Mouse (Mus musculus) liver, adult 2 months (tissue): ENCODE results near the gene Bmp8a. TPM values are rescaled to one million over a fixed set of nuclear protein-coding genes. Genes with fewer than 3 reads are reported as not detected.
"Not testable (repeated sequence)": the region's sequence is repeated elsewhere in the genome, so short reads cannot be mapped to it uniquely, and the experiment has no call there.

ENCODE experiments used
- DNase-seq: peaks from one replicate; pipeline ENCODE4 v3.0.0-alpha.2; 2011; ENCODE audit warnings: low read depth, low spot score; ENCODE audit errors: extremely low read depth
- H3K27ac ChIP-seq: fragments of 200-500 bp; replicated peaks from 2 replicates; pipeline ENCODE4 v1.5.1; 2012; ENCODE audit warnings: low read depth, mild to moderate bottlenecking, control low read depth, inconsistent platforms, low read length; ENCODE audit not compliant: insufficient read depth
- H3K27me3 ChIP-seq: fragments of 200-500 bp; 2 replicates; pipeline ENCODE4 v1.6.1; 2012; ENCODE audit warnings: mild to moderate bottlenecking, moderate library complexity, low read length, inconsistent platforms; ENCODE audit not compliant: control insufficient read depth, insufficient read depth
- H3K36me3 ChIP-seq: fragments of 200-500 bp; 2 replicates; pipeline ENCODE4 v1.6.1; 2012; ENCODE audit warnings: low read length, inconsistent platforms; ENCODE audit not compliant: control insufficient read depth, insufficient read depth
- H3K4me1 ChIP-seq: fragments of 200-500 bp; 2 replicates; pipeline ENCODE4 v1.6.1; 2011; ENCODE audit warnings: low read length; ENCODE audit not compliant: control insufficient read depth, insufficient read depth
- H3K4me3 ChIP-seq: fragments of 200-500 bp; 2 replicates; pipeline ENCODE4 v1.5.1; 2011; ENCODE audit warnings: low read depth, mild to moderate bottlenecking, control low read depth, low read length, moderate library complexity; ENCODE audit not compliant: insufficient read depth
- H3K79me2 ChIP-seq: fragments of 200-500 bp; 2 replicates; pipeline ENCODE4 v1.6.1; 2012; ENCODE audit warnings: inconsistent platforms, mild to moderate bottlenecking, low read length, moderate library complexity; ENCODE audit not compliant: control insufficient read depth, insufficient read depth
- H3K9ac ChIP-seq: fragments of 200-500 bp; 2 replicates; pipeline ENCODE4 v1.6.1; 2012; ENCODE audit warnings: low read depth, mild to moderate bottlenecking, control low read depth, inconsistent platforms, low read length
- CTCF ChIP-seq: fragments of 200-500 bp; IDR thresholded peaks from 2 replicates; pipeline ENCODE4 v1.5.1; 2011; ENCODE audit warnings: low read depth, low read length, control low read depth
- POLR2A ChIP-seq: fragments of 200-500 bp; IDR thresholded peaks from 2 replicates; pipeline ENCODE4 v1.6.1; 2011; ENCODE audit warnings: low read length, control low read depth; ENCODE audit not compliant: insufficient read depth; ENCODE audit errors: extremely low read depth
- WGBS: fragments of 180-500 bp; shearing (Covaris S2); methylation state at CpG from one replicate; pipeline ENCODE4 v1.1.7; 2018; 5-methylcytosine and 5-hydroxymethylcytosine counted together
- polyA plus RNA-seq: library from polyadenylated mRNA; depleted of rRNA; stranded (reverse); fragments of >200 nt; gene quantifications from 2 replicates; pipeline ENCODE4 v1.2.3, GENCODE M21; 2012
- total RNA-seq: library from RNA; depleted of rRNA; stranded (reverse); fragments of >200 nt; gene quantifications from 2 replicates; pipeline ENCODE4 v1.2.3, GENCODE M21; 2014

Bmp8a gene
- total and polyA plus RNA-seq, 2 experiments, result not detected

DNA sequence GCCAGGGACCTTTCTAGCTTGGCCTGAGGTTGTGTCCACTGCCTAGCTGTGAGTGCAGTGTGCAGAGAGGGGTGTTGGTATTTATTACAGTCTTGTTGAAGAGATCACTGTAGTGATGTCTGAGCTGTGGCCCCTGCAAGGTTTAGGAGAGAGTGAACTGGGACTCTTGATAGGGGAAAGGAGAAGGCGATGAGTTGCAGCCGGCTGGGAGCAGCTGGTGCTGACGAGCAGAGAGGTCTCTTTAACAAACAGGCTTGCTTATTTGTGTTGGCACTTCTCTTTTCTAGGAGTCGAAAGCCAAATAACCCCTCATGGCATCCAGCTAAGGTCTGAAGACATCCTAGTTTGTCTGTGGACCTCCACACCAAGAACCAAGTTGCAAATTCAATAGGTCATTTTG, 44.8 kb downstream of the Bmp8a start:
- 37% methylated on average over 4 of the region's 4 CpGs for WGBS
- Histone ChIP-seq H3K4me1 (peaks cover 4% of the 10 kb centered on the region), H3K9ac (no peak overlapping the region), H3K27ac (no peak overlapping the region), H3K79me2 (no peaks in the 10 kb centered on the region), H3K4me3 (no peak overlapping the region), H3K36me3 (peaks cover 39% of the 10 kb centered on the region), H3K27me3 (no peaks in the 10 kb centered on the region)
- no peak for DNase-seq
- TF ChIP-seq POLR2A, result no peak
- no peak for TF ChIP-seq CTCF

DNA sequence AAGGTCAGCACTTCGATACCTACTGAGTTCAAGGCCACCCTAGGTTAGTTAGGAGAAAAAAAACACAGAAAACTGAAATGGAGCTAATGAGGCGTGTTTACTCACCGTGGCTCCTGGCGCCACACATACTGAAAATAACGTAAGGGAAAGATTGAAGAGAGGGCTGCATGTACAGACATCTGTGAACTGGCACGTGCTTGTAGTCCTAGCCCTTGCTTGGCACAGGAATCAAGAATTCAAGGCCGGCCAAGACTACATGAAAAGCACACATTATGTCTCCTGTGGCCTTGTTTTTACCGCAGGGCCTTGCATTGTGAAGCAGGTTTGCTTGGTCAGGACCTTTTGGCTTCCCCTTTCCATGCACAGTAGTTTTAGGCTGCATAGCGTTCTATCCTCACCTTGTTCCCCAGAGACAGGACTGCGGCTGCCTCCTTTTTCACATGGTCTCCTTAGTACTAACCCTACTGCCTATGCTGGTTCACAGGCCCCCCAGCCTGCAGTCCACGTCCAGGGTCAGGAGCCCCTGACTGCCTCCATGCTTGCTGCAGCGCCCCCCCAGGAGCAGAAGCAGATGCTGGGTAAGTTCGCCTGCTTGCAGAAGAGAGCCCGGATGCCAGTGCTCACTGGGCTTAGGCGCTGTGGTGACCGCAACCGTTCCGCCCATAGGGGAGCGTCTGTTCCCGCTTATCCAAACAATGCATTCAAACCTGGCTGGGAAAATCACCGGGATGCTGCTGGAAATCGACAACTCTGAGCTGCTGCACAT, 45.7 kb downstream of the Bmp8a start:
- H3K79me2 ChIP-seq, result no peaks in the 10 kb centered on the region
- WGBS, result 84% methylated on average over 22 of the region's 22 CpGs
- peaks cover 43% of the 10 kb centered on the region for H3K36me3 ChIP-seq

DNA sequence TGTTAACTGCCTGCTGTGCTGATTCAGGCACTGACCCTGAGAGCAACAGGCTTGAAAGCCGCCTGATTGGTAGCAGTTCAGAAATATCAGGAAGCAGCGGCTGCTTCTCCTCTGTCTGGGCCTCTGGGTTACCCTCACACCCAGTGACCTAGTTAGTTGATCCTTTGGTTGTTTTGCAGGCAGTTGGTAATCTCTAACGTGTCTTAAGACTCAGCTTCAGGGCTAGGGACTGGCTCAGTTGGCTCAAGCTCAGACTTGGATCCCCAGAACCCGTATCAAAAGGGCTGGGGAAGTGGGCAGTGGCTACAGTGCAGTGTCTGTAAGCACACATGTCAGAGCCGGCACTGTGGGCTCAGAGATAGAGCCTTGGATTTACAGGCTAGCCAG, 46.9 kb downstream of the Bmp8a start:
- no peaks in the 10 kb centered on the region for H3K79me2 ChIP-seq
- DNase-seq, result no peak
- TF ChIP-seq CTCF (no peak), POLR2A (no peak)
- no peak overlapping the region for H3K9ac ChIP-seq
- no peak overlapping the region for H3K27ac ChIP-seq
- H3K4me3 ChIP-seq, result no peak overlapping the region
- peaks cover 4% of the 10 kb centered on the region for H3K4me1 ChIP-seq
- H3K27me3 ChIP-seq, result no peaks in the 10 kb centered on the region
- WGBS, result 90% methylated on average over 5 of the region's 5 CpGs
- peaks cover 52% of the 10 kb centered on the region for H3K36me3 ChIP-seq

More for the DNA sequence above, 45.7 kb downstream of the Bmp8a start:
- Histone ChIP-seq H3K27me3 (no peaks in the 10 kb centered on the region), H3K4me1 (peaks cover 4% of the 10 kb centered on the region), H3K9ac (no peak overlapping the region), H3K4me3 (no peak overlapping the region), H3K27ac (no peak overlapping the region)
- TF ChIP-seq POLR2A (no peak), CTCF (no peak)
- peak; percentile 40 for DNase-seq

DNA sequence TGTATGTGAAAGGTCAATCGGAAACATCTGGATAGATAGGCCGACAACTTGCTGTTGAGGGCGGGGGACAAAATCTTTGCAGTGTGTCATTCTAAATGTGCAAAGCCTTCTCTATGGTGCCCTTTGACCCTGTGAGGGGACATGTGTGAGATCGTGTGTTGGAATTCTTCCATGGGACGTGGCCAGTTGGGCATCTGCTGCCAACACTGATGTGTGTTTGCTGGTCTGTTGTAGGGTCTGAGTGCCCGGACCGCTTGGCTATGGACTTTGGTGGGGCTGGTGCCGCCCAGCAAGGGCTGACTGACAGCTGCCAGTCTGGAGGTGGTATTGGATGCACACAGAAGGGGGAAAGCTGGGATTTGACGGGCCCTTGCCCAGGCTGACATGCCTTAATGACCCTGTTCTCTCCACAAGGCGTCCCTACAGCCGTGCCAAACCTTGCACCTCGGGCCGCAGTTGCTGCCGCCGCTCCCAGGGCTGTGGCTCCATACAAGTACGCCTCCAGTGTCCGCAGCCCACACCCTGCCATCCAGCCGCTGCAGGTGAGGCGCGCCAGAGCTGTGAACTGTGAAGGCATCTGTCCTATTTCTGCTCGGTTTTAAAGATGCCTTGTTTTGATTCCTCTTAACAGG, 47.4 kb downstream of the Bmp8a start:
- no peak for TF ChIP-seq POLR2A
- TF ChIP-seq CTCF, result no peak
- H3K36me3 ChIP-seq, result peaks cover 54% of the 10 kb centered on the region
- 78% methylated on average over 21 of the region's 21 CpGs for WGBS
- DNase-seq, result peak; percentile 63
- no peak overlapping the region for H3K27ac ChIP-seq
- H3K4me1 ChIP-seq, result peaks cover 4% of the 10 kb centered on the region
- H3K4me3 ChIP-seq, result no peak overlapping the region
- no peak overlapping the region for H3K9ac ChIP-seq
- no peaks in the 10 kb centered on the region for H3K27me3 ChIP-seq
- H3K79me2 ChIP-seq, result no peaks in the 10 kb centered on the region

DNA sequence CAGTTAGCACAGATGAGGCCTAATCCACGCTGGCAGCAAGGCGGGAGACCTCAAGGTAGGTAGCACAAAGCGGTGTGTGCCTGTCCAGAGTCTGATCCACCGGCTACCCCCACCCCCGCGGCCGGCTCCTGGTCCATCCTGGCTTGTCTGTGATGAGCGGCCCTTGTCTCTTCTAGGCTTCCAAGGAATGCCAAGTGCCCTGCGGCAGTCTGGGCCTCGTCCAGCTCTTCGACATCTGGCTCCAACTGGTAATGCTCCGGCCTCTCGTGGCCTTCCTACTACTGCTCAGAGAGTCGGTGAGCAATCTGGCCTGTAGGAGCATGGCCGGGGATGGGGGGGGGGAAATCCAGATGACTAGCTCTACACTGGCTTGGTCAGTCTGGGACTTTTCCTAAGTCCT, 48.0 kb downstream of the Bmp8a start:
- not testable (repeated sequence) for H3K4me3 ChIP-seq, H3K4me1 ChIP-seq, H3K27ac ChIP-seq, H3K27me3 ChIP-seq, H3K79me2 ChIP-seq, DNase-seq, H3K9ac ChIP-seq
- 78% methylated on average over 15 of the region's 15 CpGs for WGBS
- H3K36me3 ChIP-seq, result peaks cover 55% of the 10 kb centered on the region
